Mouse (Mus musculus) layer of hippocampus, adult 9-10 months (tissue): ENCODE measurements at regions not wholly inside any gene's neighbourhood (a gene's known extent, or its start where the extent isn't known, plus 50 kb on each side); places are given as distances from the start of the nearest gene placed in this dataset.
"Not testable (repeated sequence)": the region's sequence is repeated elsewhere in the genome, so short reads cannot be mapped to it uniquely, and the experiment has no call there.

Source experiments
- DNase-seq: peaks from one replicate; pipeline ENCODE4 v3.0.0; 2022; ENCODE audit warnings: low spot score

DNA sequence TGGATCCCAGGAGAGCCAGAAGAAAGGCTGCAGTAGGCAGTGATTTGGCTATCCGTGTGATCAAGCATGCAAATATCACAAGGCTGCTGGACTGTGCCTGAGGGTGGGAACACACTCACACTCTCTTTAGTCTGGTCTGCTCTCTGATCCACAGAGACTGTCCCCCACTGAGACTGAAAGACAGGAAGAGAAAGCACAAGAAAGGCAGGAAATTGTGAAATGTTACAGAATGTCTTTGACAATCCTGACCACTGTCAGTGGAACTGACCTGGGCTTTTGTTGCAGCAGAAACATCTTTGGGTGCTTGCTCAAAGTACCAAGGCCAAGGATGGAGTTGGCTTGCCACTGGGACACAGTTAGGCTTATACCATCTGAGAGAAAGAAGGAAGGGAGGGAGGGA is 52.3 kb upstream of the Gpd2 start:
- no peak for DNase-seq

DNA sequence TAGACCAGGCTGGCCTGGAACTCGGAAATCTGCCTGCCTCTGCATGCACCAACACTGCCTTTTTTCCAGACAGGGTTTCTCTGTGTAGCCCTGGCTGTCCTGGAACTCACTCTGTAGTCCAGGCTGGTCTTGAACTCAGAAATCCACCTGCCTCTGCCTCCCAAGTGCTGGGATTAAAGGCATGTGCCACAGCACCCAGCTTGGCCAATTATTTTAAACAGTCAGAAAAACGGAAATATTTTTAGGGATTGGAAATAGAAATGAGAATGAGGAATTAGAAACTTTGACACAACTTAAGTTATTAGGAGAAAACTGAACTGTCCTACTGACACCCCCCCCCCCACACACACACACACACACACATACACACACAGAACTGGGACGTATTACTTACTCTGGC is 54.3 kb upstream of the Gpd2 start:
- not testable (repeated sequence) for DNase-seq

DNA sequence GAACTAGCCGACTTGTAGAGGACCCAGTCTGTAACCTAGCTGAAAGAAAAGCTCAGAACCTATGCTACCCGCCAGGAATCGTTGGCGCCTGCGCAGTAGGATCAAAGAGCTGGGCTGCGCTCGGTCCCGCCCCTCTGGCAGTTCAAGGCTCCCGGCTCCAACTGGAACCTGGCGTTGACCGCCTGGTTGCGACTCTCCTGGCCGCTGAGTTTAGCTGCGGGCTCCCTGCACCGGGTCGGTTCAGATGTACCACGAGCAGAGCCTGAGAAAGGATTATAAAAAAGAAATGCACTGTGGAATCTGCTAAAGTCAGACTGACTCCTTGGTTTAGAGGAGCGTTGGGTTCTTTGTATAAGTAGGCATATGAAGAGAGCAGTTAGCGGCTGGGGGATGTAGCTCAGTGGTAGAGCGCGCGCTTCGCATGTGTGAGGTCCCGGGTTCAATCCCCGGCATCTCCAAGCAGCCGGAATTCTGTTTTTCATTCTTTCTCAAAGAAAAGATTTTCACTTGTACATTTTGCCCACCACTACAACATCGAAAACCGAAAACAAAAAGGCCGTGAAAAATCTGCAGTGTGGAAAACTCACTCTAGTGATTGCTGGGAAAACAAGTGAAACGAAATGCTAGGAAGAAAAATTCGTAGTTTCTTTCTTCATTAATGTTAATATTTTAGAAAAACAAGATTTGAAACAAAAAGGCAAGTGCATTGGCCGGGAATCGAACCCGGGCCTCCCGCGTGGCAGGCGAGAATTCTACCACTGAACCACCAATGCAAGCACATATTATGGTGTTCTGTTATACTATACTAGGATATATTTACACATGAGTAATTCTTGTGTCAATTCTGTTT is 55.5 kb upstream of the Gpd2 start:
- peak; percentile 94 for DNase-seq

DNA sequence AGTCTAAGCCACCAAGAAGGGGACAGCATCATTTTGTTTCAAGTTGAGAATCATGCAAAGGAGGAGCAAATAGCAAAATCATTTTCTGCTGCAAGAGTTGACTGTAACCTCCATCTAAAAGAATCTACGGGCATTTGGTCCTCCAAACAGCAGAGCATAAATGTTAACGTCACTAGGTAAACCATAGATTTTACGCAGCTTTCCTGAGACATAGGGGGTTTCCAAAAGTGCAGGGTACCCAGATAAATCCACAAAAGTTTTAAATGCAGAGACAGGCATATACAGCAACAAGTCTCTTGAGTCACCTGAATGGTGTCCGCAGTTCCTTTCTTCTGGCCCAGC is 56.1 kb upstream of the Gpd2 start:
- DNase-seq, result no peak

DNA sequence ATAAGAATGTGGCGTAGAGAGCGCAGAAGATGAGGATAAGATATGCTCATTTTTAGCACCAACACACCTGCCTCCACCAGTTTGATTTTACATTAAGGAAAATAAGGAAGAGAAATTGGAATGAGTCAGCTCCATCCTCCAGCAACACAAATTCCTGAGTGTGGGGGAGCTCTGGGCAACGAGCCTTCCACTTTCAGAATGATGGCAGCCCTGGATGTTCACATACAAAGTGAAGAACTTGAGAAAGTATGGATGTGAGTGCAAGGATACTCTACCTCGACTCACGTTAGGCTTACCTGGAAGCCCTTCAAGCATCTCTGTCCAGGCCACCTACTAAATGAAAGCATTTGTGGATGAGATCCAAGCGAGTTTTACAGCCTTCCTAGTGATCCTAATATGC is 54.3 kb upstream of the Nr4a2 start:
- no peak for DNase-seq

DNA sequence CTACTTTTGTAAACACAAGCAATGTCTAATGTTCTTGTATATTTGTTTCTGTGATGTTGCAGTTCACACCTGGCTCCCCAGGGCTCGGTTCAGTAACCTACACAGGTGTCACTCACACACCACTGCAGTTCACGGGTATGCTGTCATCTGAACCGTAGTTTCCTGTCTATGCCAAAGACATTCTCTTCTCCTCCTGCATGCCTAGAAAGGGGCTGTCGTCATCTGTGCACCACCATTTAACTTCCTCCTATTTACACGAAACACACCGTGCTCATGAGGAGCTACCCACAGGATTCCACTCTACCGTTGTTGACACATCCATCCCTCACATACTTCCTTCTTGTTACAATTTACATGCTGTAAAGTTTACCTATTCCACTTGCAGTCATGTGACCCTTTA is 52.7 kb upstream of the Nr4a2 start:
- no peak for DNase-seq

DNA sequence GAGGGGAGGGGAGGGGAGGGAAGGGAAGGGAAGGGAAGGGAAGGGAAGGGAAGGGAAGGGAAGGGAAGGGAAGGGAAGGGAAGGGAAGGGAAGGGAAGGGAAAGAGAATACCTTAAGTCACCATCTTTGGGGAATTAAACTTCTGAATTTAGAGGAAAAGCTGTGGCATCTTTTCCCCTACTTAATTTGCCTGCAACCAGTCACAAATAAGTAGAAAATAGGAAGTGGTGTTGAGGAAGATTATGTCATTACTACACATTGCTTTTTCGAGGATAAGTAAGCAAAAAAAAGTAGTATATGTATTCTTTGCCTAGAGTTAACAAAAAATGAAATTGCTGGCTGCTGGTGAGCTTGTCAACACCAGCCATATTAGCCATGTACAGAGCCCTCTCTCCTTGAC is 51.4 kb upstream of the Nr4a2 start:
- no peak for DNase-seq
